Mouse (Mus musculus) cerebellum, adult 2 months (tissue): ENCODE results near the gene Sprn.

Experiments
- CTCF ChIP-seq: fragments of 200-500 bp; IDR thresholded peaks from 2 replicates; pipeline ENCODE4 v1.5.1; 2011; ENCODE audit warnings: low read depth, mild to moderate bottlenecking, control low read depth, low read length, moderate library complexity, borderline replicate concordance; ENCODE audit not compliant: insufficient read depth
- POLR2A ChIP-seq: fragments of 200-500 bp; IDR thresholded peaks from 2 replicates; pipeline ENCODE4 v1.6.1; 2011; ENCODE audit warnings: low read length, control low read depth, borderline replicate concordance; ENCODE audit not compliant: insufficient read depth

DNA sequence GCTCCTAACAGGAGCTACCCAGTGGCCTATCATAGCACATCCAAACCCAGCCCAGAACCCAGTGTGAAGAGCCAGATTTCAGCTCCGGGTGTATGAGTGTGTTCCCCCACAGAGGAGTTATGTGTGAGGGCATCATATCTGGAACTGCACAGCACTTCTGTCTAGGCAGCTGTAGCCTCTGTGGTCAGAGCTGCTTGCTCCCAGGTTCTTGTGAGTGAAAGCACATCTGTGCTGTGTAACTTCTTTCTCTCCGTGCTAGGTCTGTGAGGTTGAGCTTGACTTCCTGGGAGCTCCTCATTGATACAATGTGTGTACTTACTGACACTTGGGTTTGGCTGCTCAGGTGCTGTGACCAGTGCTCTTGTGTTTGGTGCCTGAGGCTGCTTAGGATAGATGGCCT, 38.2 kb upstream of the Sprn start:
- TF ChIP-seq CTCF (no peak), POLR2A (no peak)
